Mouse (Mus musculus) CD4-positive naive resting alpha-beta T cell, adult 57 days (primary cell): ENCODE data around the gene Ifit2. TPM values are rescaled to one million over a fixed set of nuclear protein-coding genes. Genes with fewer than 3 reads are reported as not detected.

ENCODE experiments used
- total RNA-seq: library from RNA; stranded (reverse); gene quantifications from one replicate; pipeline ENCODE4 v1.2.4, GENCODE M21; 2023

Ifit2 gene
- 18.4 TPM for total RNA-seq

DNA sequence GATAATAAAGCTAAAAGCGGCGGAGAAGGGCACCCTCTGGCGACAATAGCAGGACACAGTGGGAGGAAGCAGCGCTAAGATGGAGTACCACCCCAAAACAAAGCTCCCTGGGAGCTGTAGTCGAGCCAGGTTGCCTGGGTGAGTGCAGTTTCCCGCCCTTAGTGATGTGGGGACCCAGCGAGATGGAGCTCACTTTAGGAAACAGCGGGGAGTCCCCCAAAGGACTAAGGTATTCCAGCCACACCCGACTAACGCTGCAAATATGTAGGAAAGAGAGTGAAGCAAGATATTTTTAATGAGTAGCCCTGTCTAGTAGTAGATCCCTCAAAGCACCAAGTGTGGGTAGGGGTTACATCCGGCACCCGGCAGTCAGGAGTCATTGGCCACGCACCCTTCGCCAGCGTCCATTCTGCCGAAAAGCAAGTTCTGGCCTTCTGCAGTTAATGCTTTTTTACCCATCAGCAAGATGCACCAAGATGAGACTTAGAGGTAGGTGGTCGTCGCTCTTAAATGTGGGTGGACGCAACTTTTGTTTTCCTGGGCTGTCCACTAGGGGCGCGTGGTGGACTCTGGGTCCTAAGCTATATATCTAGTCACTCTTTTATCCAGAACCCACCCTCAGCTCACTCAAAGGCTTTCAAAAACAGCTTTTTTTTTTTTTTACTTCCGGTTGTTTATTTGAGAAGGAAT lies at the start of gene Ifit2:
Ifit2 (plus strand) TSS at position 161 of the 690 bp plus-strand sequence.

DNA sequence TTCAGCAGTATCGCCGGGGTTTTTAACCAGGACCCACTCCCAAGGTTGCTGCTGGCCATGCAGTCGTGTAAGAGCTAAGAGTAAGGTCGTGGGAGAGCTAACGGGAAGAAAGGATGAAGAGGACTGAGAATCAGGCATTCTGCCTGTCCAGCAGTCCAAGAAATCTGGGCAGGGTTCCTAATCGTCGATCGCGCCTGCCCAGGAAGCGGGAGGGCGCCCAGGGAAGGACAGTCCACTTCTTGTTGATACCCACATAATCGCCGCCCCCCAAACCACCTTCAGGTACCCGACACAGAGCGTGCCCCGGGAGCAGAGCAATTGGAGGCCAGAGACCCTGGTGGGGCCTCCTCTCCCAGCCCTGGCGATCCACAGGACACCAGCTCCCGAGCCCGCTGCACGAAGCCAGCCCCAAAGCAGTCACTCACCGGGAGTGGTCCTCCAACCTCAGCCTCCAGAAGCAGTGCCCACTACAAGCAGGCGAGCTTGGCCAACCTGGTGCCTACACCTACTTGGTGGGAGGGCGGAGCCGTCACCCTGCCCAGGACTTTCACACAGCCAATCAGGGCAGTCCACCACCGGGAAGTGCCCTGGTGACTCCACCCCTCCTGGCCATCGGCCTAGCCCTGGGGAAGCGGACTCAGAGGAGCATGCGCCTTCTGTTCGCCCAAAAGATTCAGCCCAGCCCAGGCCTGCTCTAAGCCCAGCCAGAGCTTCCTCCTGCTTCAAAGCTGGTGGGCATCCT lies 23.4 kb upstream of the Ifit2 start, which contains the start of gene Lipa:
Lipa (minus strand) TSS at position 534 of the 742 bp plus-strand sequence.

DNA sequence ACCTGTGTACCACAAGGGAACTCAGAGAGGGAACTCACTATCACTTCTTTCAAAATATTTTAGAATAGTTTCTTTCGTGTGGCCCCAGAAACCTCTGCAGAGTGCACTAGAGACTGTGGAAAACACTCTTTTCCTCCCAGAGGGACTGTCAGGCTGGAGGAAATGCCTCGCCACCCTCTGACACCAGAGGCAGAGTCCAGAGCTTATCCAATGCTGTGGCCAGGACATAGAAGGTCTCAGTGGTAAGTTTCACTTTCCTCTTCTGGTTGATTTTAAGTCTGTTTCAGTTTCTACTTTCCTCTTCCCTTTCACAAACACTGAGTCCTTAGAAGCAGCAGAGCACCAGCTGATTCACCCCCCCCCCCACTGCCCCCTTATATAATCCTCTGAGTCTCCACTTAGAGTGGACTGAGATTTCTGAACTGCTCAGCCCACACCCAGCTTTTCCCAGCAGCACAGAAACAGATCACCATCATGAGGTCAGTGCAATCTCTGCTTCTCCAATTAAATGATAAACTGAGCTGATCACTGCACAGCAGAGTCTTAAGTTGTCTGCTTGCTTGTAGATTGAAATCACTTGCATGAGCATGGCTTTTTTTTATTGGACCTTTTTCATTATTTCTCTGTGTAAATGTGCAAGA lies 32.8 kb downstream of the Ifit2 start, which contains the start of gene Ifit3:
Ifit3 (plus strand) TSS at position 406 of the 641 bp plus-strand sequence.

DNA sequence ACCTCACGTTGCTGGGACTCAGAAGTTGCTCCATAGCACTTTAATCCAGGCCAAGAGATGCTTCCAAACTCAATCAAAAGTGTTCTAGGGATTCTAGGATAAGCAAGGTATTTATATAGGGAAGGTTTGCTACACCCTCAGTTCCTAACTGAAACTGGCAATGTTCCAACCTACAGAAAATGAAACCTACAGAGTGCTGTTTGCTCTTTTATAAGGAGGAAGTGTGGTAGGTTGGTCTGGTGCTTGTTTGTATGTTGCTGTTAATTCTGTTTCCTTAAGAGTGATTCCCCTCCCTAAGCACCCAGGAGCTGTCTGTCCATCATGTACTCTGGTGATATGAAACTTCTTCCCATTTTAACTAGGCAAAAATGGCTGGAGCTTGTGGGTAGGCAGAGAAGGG lies 51.4 kb downstream of the Ifit2 start, which contains the start of gene Ifit1bl1:
Ifit1bl1 (minus strand) TSS at position 69 of the 400 bp plus-strand sequence.

DNA sequence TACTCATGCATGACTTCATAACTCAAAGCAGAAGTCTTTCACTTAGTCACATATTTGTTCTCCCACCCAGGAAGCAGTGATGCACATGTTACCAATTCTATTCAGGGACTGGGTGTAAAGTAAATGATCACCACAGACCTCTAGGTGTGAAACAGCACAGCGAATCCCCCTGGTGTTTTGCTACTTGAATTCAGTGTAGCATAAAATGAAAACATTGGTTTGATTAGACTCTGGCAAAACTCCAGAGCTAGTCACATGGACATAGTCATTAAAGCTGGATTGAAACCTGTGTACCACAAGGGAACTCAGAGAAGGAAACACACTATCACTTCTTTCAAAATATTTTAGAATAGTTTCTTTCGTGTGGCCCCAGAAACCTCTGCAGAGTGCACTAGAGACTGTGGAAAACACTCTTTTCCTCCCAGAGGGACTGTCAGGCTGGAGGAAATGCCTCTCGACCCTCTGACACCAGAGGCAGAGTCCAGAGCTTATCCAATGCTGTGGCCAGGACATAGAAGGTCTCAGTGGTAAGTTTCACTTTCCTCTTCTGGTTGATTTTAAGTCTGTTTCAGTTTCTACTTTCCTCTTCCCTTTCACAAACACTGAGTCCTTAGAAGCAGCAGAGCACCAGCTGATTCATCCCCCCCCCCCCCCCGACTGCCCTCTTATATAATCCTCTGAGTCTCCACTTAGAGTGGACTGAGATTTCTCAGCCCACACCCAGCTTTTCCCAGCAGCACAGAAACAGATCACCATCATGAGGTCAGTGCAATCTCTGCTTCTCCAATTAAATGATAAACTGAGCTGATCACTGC lies 57.0 kb downstream of the Ifit2 start, which contains the start of gene Ifit3b:
Ifit3b (plus strand) TSS at position 734 of the 815 bp plus-strand sequence.

Other genes starting within 250 kb of the Ifit2 start
- gene Ch25h, start 75.5 kb upstream of the Ifit2 start, total RNA-seq: not detected
- 71.9 TPM for gene Lipa, start 23.2 kb upstream of the Ifit2 start, total RNA-seq
- 6.6 TPM for gene Ifit3, start 32.8 kb downstream of the Ifit2 start, total RNA-seq
- gene Ifit1bl1, start 51.3 kb downstream of the Ifit2 start, total RNA-seq: 8.3 TPM
- 1.2 TPM for gene Ifit3b, start 57.3 kb downstream of the Ifit2 start, total RNA-seq
- 0.50 TPM for gene Ifit1bl2, start 90.0 kb downstream of the Ifit2 start, total RNA-seq
- 6.4 TPM for gene Ifit1, start 90.2 kb downstream of the Ifit2 start, total RNA-seq
- gene Slc16a12, start 196.6 kb downstream of the Ifit2 start, total RNA-seq: not detected